Mouse (Mus musculus): ENCODE results near the gene Hdac8. TPM values are rescaled to one million over a fixed set of nuclear protein-coding genes. Genes with fewer than 3 reads are reported as not detected.

The Hdac8 gene
- total RNA-seq, 2 experiments from 2014 or later: 4.7 to 6.6 TPM

Small RNA genes lying within 50 kb of the gene (microRNA-seq; reads per million reads assigned to microRNA genes)
- not detected for gene Gm26318

Other genes with a start within 250 kb of the Hdac8 start
- gene Phka1, start 138.9 kb upstream of the Hdac8 start, total RNA-seq (2021): 10 to 100 TPM; 34.1 to 39.0 TPM
- gene Gm3880, start 181.6 kb upstream of the Hdac8 start, total RNA-seq (2021): not detected
- not detected for gene Gm9112, start 202.3 kb upstream of the Hdac8 start, total RNA-seq (2021)
- not detected for gene Dmrtc1b, start 202.5 kb upstream of the Hdac8 start, total RNA-seq (2021)

Measured in gastrocnemius, postnatal 4 days (tissue).